Mouse (Mus musculus) stomach, postnatal 0 days (tissue): ENCODE results near the gene Hnrnpl. TPM values are rescaled to one million over a fixed set of nuclear protein-coding genes. Genes with fewer than 3 reads are reported as not detected.

Source experiments
- ATAC-seq: fragments of 200-750 bp; cut with Nextera tagmentation; 2 replicates; pipeline ENCODE4 v1.8.0; 2017; ENCODE audit not compliant: low FRiP score, low TSS enrichment
- DNase-seq: peaks from one replicate; pipeline ENCODE4 v3.0.0-alpha.2; 2016; ENCODE audit warnings: low spot score
- H3K27ac ChIP-seq: fragments of 300-500 bp; sonication (generic); replicated peaks from 2 replicates; pipeline ENCODE4 v1.5.1; 2014; ENCODE audit warnings: mild to moderate bottlenecking, control low read depth
- H3K27me3 ChIP-seq: fragments of 300-500 bp; sonication (generic); 2 replicates; pipeline ENCODE4 v1.6.1; 2014; ENCODE audit warnings: low read length; ENCODE audit not compliant: control insufficient read depth, insufficient read depth
- H3K36me3 ChIP-seq: fragments of 300-500 bp; sonication (generic); 2 replicates; pipeline ENCODE4 v1.6.1; 2014; ENCODE audit warnings: low read length, mixed read lengths; ENCODE audit not compliant: control insufficient read depth, insufficient read depth
- H3K4me1 ChIP-seq: fragments of 300-500 bp; sonication (generic); replicated peaks from 2 replicates; pipeline ENCODE4 v1.6.1; 2014; ENCODE audit warnings: antibody characterized with exemption; ENCODE audit not compliant: control insufficient read depth, insufficient read depth
- H3K4me2 ChIP-seq: fragments of 300-500 bp; sonication (generic); replicated peaks from 2 replicates; pipeline ENCODE4 v1.6.1; 2014; ENCODE audit warnings: low read depth, mild to moderate bottlenecking, control low read depth, moderate library complexity
- H3K4me3 ChIP-seq: fragments of 300-500 bp; sonication (generic); 2 replicates; pipeline ENCODE4 v1.5.1; 2014; ENCODE audit warnings: low read depth, low read length, control low read depth
- H3K9ac ChIP-seq: fragments of 300-500 bp; sonication (generic); 2 replicates; pipeline ENCODE4 v1.6.1; 2014; ENCODE audit warnings: mild to moderate bottlenecking, low read length, control low read depth, mixed read lengths
- H3K9me3 ChIP-seq: fragments of 300-500 bp; sonication (generic); 2 replicates; pipeline ENCODE4 v1.6.1; 2016; ENCODE audit warnings: low read length; ENCODE audit not compliant: control insufficient read depth
- CTCF ChIP-seq: IDR thresholded peaks from 2 replicates; pipeline ENCODE4 v1.5.1; 2016; ENCODE audit warnings: antibody characterized with exemption, low read depth, mild to moderate bottlenecking, moderate library complexity
- EP300 ChIP-seq: optimal IDR thresholded peaks from 2 replicates; pipeline ENCODE3; 2016; ENCODE audit warnings: antibody characterized with exemption
- WGBS: fragments of 180-500 bp; shearing (Covaris S2); extraction: QIAGEN DNeasy Blood & Tissue Kit; methylation state at CpG from one replicate; pipeline ENCODE4 v1.1.7; 2014; 5-methylcytosine and 5-hydroxymethylcytosine counted together
- polyA plus RNA-seq: library from polyadenylated mRNA; unstranded; fragments of >200 nt; fragmentation: Nextera tagmentation; extraction: Ambion mirVana; gene quantifications from 2 replicates; pipeline ENCODE4 v1.2.1, GENCODE M21; 2015

Hnrnpl gene
- polyA plus RNA-seq, 1 experiment from 2014 or later, result 156 TPM

DNA sequence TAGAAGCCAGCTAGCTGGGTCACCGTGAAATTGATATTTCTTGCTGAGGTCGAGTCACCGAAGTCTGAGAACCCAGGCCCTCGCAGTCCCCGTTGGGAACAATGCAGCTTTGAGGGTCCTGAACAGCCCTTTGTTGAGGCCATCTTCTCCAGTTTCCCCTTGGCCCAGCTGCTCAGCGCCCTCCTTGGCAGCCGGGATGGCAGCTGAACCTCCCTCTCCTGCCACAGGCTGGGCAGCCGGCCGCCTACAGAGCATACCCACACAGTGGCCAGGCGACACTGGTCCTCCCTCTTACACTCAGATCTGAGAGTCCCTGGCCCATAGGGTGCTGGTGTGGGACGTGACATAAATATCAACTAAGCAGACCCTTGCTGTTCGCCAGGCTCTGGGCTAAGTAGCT lies 34.2 kb upstream of the Hnrnpl start:
- no peak for TF ChIP-seq CTCF
- TF ChIP-seq EP300, result no peak
- WGBS, result 87% methylated on average over 12 of the region's 12 CpGs
- no peak for DNase-seq

GRCm38 (mm10) chr7:28775129-28775528 lies 33.2 kb upstream of the Hnrnpl start:
- Histone ChIP-seq H3K4me1 (no peaks in the 10 kb centered on the region), H3K36me3 (peaks cover 9% of the 10 kb centered on the region), H3K9me3 (no peaks in the 10 kb centered on the region), H3K27me3 (no peaks in the 10 kb centered on the region), H3K4me2 (no peak overlapping the region), H3K9ac (no peak overlapping the region), H3K4me3 (no peak overlapping the region), H3K27ac (no peak overlapping the region)
- no peak for TF ChIP-seq CTCF
- no peak for TF ChIP-seq EP300
- ATAC-seq (no peak), DNase-seq (no peak)
- WGBS, result 88% methylated on average over 7 of the region's 7 CpGs

More for the DNA sequence above, 34.2 kb upstream of the Hnrnpl start:
- Histone ChIP-seq H3K4me3 (no peak overlapping the region), H3K27ac (no peak overlapping the region), H3K9me3 (no peaks in the 10 kb centered on the region), H3K4me2 (no peak overlapping the region), H3K27me3 (no peaks in the 10 kb centered on the region), H3K9ac (no peak overlapping the region), H3K4me1 (no peaks in the 10 kb centered on the region), H3K36me3 (peaks cover 9% of the 10 kb centered on the region)
- no peak for ATAC-seq

DNA sequence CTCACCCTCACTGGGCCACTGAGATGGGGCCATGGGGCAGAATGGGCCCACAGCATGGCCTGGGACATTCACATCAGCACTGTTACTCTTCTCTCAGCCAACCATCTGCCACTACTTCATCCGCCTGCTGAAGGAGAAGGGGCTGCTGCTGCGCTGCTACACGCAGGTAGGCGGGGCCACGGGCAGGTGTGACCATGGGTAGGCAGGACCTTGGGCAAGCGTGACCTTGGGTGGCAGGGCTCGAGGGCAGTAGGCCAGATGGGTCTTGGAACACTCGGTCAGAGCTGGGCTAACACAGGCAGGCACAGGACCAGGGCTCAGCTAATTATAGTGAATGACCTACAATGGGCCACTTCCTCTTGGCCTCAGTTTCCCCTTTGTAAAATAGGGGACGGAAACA lies 29.5 kb upstream of the Hnrnpl start:
- 0 out of 2 replicates have a peak, but pooled peaks cover 3% of the 10 kb centered on the region for H3K4me1 ChIP-seq
- H3K9ac ChIP-seq, result no peak overlapping the region
- no peak for ATAC-seq

GRCm38 (mm10) chr7:28780067-28780658 lies 28.2 kb upstream of the Hnrnpl start:
- H3K9ac ChIP-seq, result no peak overlapping the region
- ATAC-seq, result peak; percentile 82
- H3K27me3 ChIP-seq, result no peaks in the 10 kb centered on the region
- H3K4me2 ChIP-seq, result no peak overlapping the region
- H3K4me3 ChIP-seq, result no peak overlapping the region
- peak overlapping the region; percentile 42 for H3K27ac ChIP-seq
- peak; percentile 86 for TF ChIP-seq CTCF
- TF ChIP-seq EP300, result no peak
- DNase-seq, result peak; percentile 85
- WGBS, result 26% methylated on average over 6 of the region's 6 CpGs
- H3K9me3 ChIP-seq, result no peaks in the 10 kb centered on the region
- peaks cover 12% of the 10 kb centered on the region for H3K36me3 ChIP-seq
- 0 out of 2 replicates have a peak, but pooled peaks cover 3% of the 10 kb centered on the region for H3K4me1 ChIP-seq

More for the DNA sequence above, 29.5 kb upstream of the Hnrnpl start:
- Histone ChIP-seq H3K36me3 (peaks cover 12% of the 10 kb centered on the region), H3K9me3 (no peaks in the 10 kb centered on the region), H3K27me3 (no peaks in the 10 kb centered on the region), H3K27ac (no peak overlapping the region), H3K4me2 (no peak overlapping the region), H3K4me3 (no peak overlapping the region)
- TF ChIP-seq EP300, result no peak
- no peak for TF ChIP-seq CTCF
- DNase-seq, result no peak
- WGBS, result 79% methylated on average over 9 of the region's 9 CpGs

DNA sequence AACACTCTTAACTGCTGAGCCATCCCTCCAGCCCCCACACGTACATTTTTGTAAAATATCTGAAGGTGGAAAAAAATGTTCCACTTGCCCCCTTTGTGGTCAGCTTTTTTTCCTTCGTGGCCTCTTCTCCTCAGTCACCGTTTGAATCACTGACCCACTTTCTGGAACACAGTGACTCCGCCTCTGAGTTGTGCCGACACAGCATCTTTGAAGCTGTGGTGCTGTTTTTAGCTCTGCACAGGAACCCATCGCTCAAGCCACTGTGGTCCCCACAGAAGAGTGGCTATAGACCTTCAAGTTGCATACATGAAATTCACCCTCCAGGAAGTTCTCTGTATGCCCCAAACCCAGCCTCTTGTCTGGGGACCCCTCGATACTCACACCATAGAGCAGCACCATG lies 27.5 kb upstream of the Hnrnpl start:
- H3K9ac ChIP-seq, result no peak overlapping the region
- WGBS, result 62% methylated on average over 7 of the region's 7 CpGs
- peak overlapping the region; percentile 42; the same call in 1 of the 2 replicates for H3K27ac ChIP-seq
- no peak for DNase-seq
- no peak for ATAC-seq
- H3K36me3 ChIP-seq, result peaks cover 15% of the 10 kb centered on the region
- TF ChIP-seq EP300 (no peak), CTCF (no peak)
- 0 out of 2 replicates have a peak, but pooled peaks cover 3% of the 10 kb centered on the region for H3K4me1 ChIP-seq
- no peak overlapping the region for H3K4me2 ChIP-seq
- H3K27me3 ChIP-seq, result no peaks in the 10 kb centered on the region
- H3K4me3 ChIP-seq, result no peak overlapping the region
- no peaks in the 10 kb centered on the region for H3K9me3 ChIP-seq

- Histone ChIP-seq H3K4me2 (no peak overlapping the region), H3K27ac (peak overlapping the region; percentile 3), H3K4me1 (0 out of 2 replicates have a peak, but pooled peaks cover 3% of the 10 kb centered on the region), H3K9ac (no peak overlapping the region), H3K36me3 (peaks cover 15% of the 10 kb centered on the region), H3K27me3 (no peaks in the 10 kb centered on the region), H3K4me3 (no peak overlapping the region), H3K9me3 (no peaks in the 10 kb centered on the region)
- WGBS, result 71% methylated on average over 8 of the region's 8 CpGs
- ATAC-seq, result no peak
- no peak for DNase-seq
- TF ChIP-seq EP300, result no peak
- no peak for TF ChIP-seq CTCF
Measured at GRCm38 (mm10) chr7:28781261-28781663, 27.1 kb upstream of the Hnrnpl start.
